Mouse (Mus musculus) T-helper 2 cell (primary cell): ENCODE data around the gene Hist2h3b.

Experiments
- in situ Hi-C: fragments of 300-600 bp; cut with MboI, MseI; formaldehyde crosslinking; loops from one replicate; pipeline ENCODE4 v1.15.1; 2025; ENCODE audit warnings: high pct_unique_total_duplicates

Gene Hist2h3b

GRCm38 (mm10) chr3:96293368-96293767 lies 24.9 kb downstream of the Hist2h3b start:
- in situ Hi-C loops = no loop called here

- in situ Hi-C loops = no loop called here
Observed at GRCm38 (mm10) chr3:96293787-96294186, 25.3 kb downstream of the Hist2h3b start, which contains the start of gene Fcgr1. Gene Fcgr1 (minus strand): TSS chr3:96293969.

- in situ Hi-C loops = no loop called here
Observed at GRCm38 (mm10) chr3:96298360-96298759, 29.9 kb downstream of the Hist2h3b start.

GRCm38 (mm10) chr3:96299562-96299961 lies 31.1 kb downstream of the Hist2h3b start:
- in situ Hi-C loops = no loop called here

- in situ Hi-C loops = no loop called here
Observed at GRCm38 (mm10) chr3:96300706-96301529, 32.5 kb downstream of the Hist2h3b start.

GRCm38 (mm10) chr3:96302076-96302475 lies 33.6 kb downstream of the Hist2h3b start:
- in situ Hi-C loops = no loop called here

- in situ Hi-C loops = no loop called here
Observed at GRCm38 (mm10) chr3:96306506-96306905, 38.1 kb downstream of the Hist2h3b start.

GRCm38 (mm10) chr3:96309441-96309840 lies 41.0 kb downstream of the Hist2h3b start:
- in situ Hi-C loops = no loop called here

- in situ Hi-C loops = no loop called here
Observed at GRCm38 (mm10) chr3:96312341-96313098, 44.1 kb downstream of the Hist2h3b start.
